ENCODE assay signal across 17 mouse cellular contexts in the genomic region with DNA sequence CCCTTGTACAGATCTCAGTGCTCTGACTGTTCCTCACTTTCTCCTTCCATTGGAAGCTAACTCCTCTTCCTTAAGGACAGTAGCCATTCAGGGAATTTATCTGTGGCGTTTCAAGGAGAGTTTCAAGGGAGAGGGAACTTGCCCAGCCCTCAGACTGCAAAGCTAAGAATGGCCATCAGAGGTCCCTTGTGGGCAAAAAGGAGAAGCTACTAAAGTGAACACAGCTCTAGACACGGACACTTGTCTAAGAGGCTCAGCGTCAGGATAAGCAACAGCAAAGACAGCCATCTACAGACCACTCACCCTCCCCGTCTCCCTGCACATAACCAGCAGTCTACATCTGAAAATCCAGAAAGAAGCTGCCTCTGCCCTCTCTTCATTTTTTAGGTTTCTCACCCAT. TPM values are rescaled to one million over a fixed set of nuclear protein-coding genes. Genes with fewer than 3 reads are reported as not detected.
DNase-seq lines count a peak whose midpoint lies in the region; ATAC-seq and TF ChIP-seq lines count a peak whose summit lies in the region.
"Had no signal": no experiment of that assay in that cellular context is flagged by ENCODE, and none has a peak within 500 bp of the region (broad histone marks: within the 10 kb centered on the region; RNA-seq: fewer than 3 reads in every experiment).

No protein-coding gene starts in this region.

- no peak for ATAC-seq in lung, embryonic 14.5 days (ENCODE audit: insufficient read depth)
- peak; percentile 96 for ATAC-seq in megakaryocyte progenitor cell, adult 5-6 weeks (replicated peaks; ENCODE audit: poor library complexity)
- ATAC-seq in forebrain, embryonic 14.5 days = no peak

- 27% methylated on average over 4 of the region's 4 CpGs for WGBS in lung, embryonic 14.5 days
- 47% methylated on average over 4 of the region's 4 CpGs for WGBS in forebrain, embryonic 14.5 days
- 49% methylated on average over 4 of the region's 4 CpGs for WGBS in kidney, adult 2 months

- H3K4me3 ChIP-seq in lung, embryonic 14.5 days (ENCODE audit: low read depth, low read length) = no peak overlapping the region
- no peak overlapping the region for H3K4me3 ChIP-seq in MEL (ENCODE audit: control insufficient read depth in 1 of 2, insufficient read depth in 1 of 2, low read depth in 2 of 2, low read length in 2 of 2)
- no peak overlapping the region for H3K4me3 ChIP-seq in forebrain, embryonic 14.5 days (ENCODE audit: low read depth, low read length)
- no peak overlapping the region for H3K4me3 ChIP-seq in kidney, adult 2 months (ENCODE audit: insufficient read depth, low read depth, low read length)
- H3K4me3 ChIP-seq: embryonic facial prominence, embryonic 10.5 days; heart, embryonic 12.5 days; hindbrain, embryonic 13.5 days had no signal

- H3K9me3 ChIP-seq in lung, embryonic 14.5 days (ENCODE audit: low read depth, low read length) = no peaks in the 10 kb centered on the region
- H3K9me3 ChIP-seq in MEL (replicated peaks; ENCODE audit: insufficient read depth, low read length) = no peaks in the 10 kb centered on the region
- no peaks in the 10 kb centered on the region for H3K9me3 ChIP-seq in forebrain, embryonic 14.5 days (replicated peaks; ENCODE audit: control insufficient read depth, low read length)
- H3K9me3 ChIP-seq: embryonic facial prominence, embryonic 10.5 days; heart, embryonic 12.5 days; hindbrain, embryonic 13.5 days had no signal

- no peak overlapping the region for H3K27ac ChIP-seq in lung, embryonic 14.5 days (ENCODE audit: low read depth)
- H3K27ac ChIP-seq in MEL (ENCODE audit: control insufficient read depth, low read depth, low read length) = no peak overlapping the region
- H3K27ac ChIP-seq in forebrain, embryonic 14.5 days (ENCODE audit: low read depth, low read length) = no peak overlapping the region
- H3K27ac ChIP-seq in kidney, adult 2 months (ENCODE audit: insufficient read depth, low read depth, low read length) = no peak overlapping the region
- H3K27ac ChIP-seq: embryonic facial prominence, embryonic 10.5 days; hindbrain, embryonic 13.5 days; macrophage had no signal

- no peak overlapping the region for H3K9ac ChIP-seq in lung, embryonic 14.5 days
- no peak overlapping the region for H3K9ac ChIP-seq in MEL (ENCODE audit: control insufficient read depth, low read depth, low read length, poor library complexity, severe bottlenecking)
- H3K9ac ChIP-seq in forebrain, embryonic 14.5 days (ENCODE audit: low read length) = no peak overlapping the region
- H3K9ac ChIP-seq: heart, embryonic 12.5 days; hindbrain, embryonic 13.5 days had no signal

- no peak for TF ChIP-seq POLR2A in MEL (IDR thresholded peaks at IDR 0.05; ENCODE audit: control insufficient read depth in 1 of 2, insufficient read depth in 1 of 2, low read depth in 1 of 2, low read length in 2 of 2, poor library complexity in 1 of 2)
- no peak for TF ChIP-seq POLR2A in kidney, adult 2 months (IDR thresholded peaks at IDR 0.05; ENCODE audit: low read depth, low read length)

- no peaks in the 10 kb centered on the region for H3K79me2 ChIP-seq in MEL (ENCODE audit: control insufficient read depth, insufficient read depth, low read length, poor library complexity)

- no peak for TF ChIP-seq EP300 in MEL (IDR thresholded peaks at IDR 0.05; ENCODE audit: low read depth in 1 of 2, low read length in 2 of 2)

- no peaks in the 10 kb centered on the region for H3K36me3 ChIP-seq in lung, embryonic 14.5 days (ENCODE audit: insufficient read depth)
- no peaks in the 10 kb centered on the region for H3K36me3 ChIP-seq in MEL (ENCODE audit: control insufficient read depth in 1 of 2, insufficient read depth in 2 of 2, low read length in 2 of 2)
- H3K36me3 ChIP-seq in forebrain, embryonic 14.5 days (ENCODE audit: control insufficient read depth, insufficient read depth, low read length) = no peaks in the 10 kb centered on the region
- no peaks in the 10 kb centered on the region for H3K36me3 ChIP-seq in kidney, adult 2 months (ENCODE audit: control insufficient read depth, insufficient read depth, low read length)
- H3K36me3 ChIP-seq: embryonic facial prominence, embryonic 10.5 days; heart, embryonic 12.5 days; hindbrain, embryonic 13.5 days had no signal

- no peak overlapping the region for H3K4me2 ChIP-seq in lung, embryonic 14.5 days
- H3K4me2 ChIP-seq in forebrain, embryonic 14.5 days (ENCODE audit: low read length) = no peak overlapping the region
- H3K4me2 ChIP-seq: heart, embryonic 12.5 days; hindbrain, embryonic 13.5 days had no signal

- H3K4me1 ChIP-seq in lung, embryonic 14.5 days (ENCODE audit: insufficient read depth) = no peaks in the 10 kb centered on the region
- H3K4me1 ChIP-seq in MEL (ENCODE audit: control insufficient read depth in 1 of 2, insufficient read depth in 2 of 2, low read length in 2 of 2) = no peaks in the 10 kb centered on the region
- no peaks in the 10 kb centered on the region for H3K4me1 ChIP-seq in forebrain, embryonic 14.5 days (ENCODE audit: control insufficient read depth, insufficient read depth, low read length)
- no peaks in the 10 kb centered on the region for H3K4me1 ChIP-seq in kidney, adult 2 months (ENCODE audit: control insufficient read depth, insufficient read depth, low read length)
- H3K4me1 ChIP-seq: embryonic facial prominence, embryonic 10.5 days; heart, embryonic 12.5 days; hindbrain, embryonic 13.5 days had no signal

- TF ChIP-seq RAD21 in MEL (IDR thresholded peaks at IDR 0.05; ENCODE audit: low read depth, low read length) = no peak; the same call in 1 of the 2 replicates

- DNase-seq in lung, embryonic 14.5 days = no peak
- no peak for DNase-seq in lung, postnatal 10 days
- DNase-seq in B cell, adult 2 months = peak; percentile 14 to 24
- DNase-seq in MEL (ENCODE audit: low read depth, low spot score) = peak; percentile 3
- no peak for DNase-seq in forebrain, embryonic 14.5 days (ENCODE audit: low spot score)
- DNase-seq in kidney, adult 2 months = no peak
- DNase-seq: adrenal gland, postnatal 25 days; cerebellum, adult 2 months; kidney, postnatal 10 days had no signal

- no peaks in the 10 kb centered on the region for H3K27me3 ChIP-seq in lung, embryonic 14.5 days (ENCODE audit: insufficient read depth, low read length)
- no peaks in the 10 kb centered on the region; a peak in 1 of 4 replicates for H3K27me3 ChIP-seq in MEL (ENCODE audit: control insufficient read depth in 1 of 2, insufficient read depth in 2 of 2, low read length in 2 of 2)
- H3K27me3 ChIP-seq in forebrain, embryonic 14.5 days (replicated peaks; ENCODE audit: control insufficient read depth, insufficient read depth, low read length) = no peaks in the 10 kb centered on the region
- no peaks in the 10 kb centered on the region; the same call in 1 of the 2 replicates for H3K27me3 ChIP-seq in kidney, adult 2 months (replicated peaks; ENCODE audit: control insufficient read depth, insufficient read depth, low read length)
- H3K27me3 ChIP-seq: heart, embryonic 12.5 days; hindbrain, embryonic 13.5 days had no signal

- 0 out of 2 replicates have a peak, but pooled peaks have one; percentile 15 for TF ChIP-seq CTCF in lung, embryonic 14.5 days (IDR thresholded peaks at IDR 0.05; ENCODE audit: low read depth)
- TF ChIP-seq CTCF in MEL (IDR thresholded peaks at IDR 0.05 in 2 of 3, conservative IDR thresholded peaks at IDR 0.05 in 1 of 3; ENCODE audit: control insufficient read depth in 1 of 3, insufficient read depth in 1 of 3, low read depth in 2 of 3, low read length in 3 of 3, poor library complexity in 1 of 3, severe bottlenecking in 1 of 3) = no peak; a peak in 1 of 6 replicates
- TF ChIP-seq CTCF in kidney, adult 2 months (conservative IDR thresholded peaks at IDR 0.05; ENCODE audit: insufficient read depth, insufficient read length, low read depth, low read length) = no peak

TF ChIP-seq in MEL, 35 proteins besides CTCF, POLR2A, EP300 and RAD21:
- no peak for TF ChIP-seq SIN3A (IDR thresholded peaks at IDR 0.05; ENCODE audit: low read length)
- no peak for TF ChIP-seq UBTF (IDR thresholded peaks at IDR 0.05; ENCODE audit: borderline replicate concordance, insufficient read depth, low read depth, low read length)
- TF ChIP-seq HCFC1 (IDR thresholded peaks at IDR 0.05; ENCODE audit: low read depth, low read length) = no peak
- no peak for TF ChIP-seq KAT2A (conservative IDR thresholded peaks at IDR 0.05; ENCODE audit: low read depth, low read length)
- no peak for TF ChIP-seq SMC3 (IDR thresholded peaks at IDR 0.05; ENCODE audit: low read depth, low read length)
- no peak for TF ChIP-seq NRF1 (IDR thresholded peaks at IDR 0.05; ENCODE audit: insufficient read depth, low read depth, low read length, poor library complexity, severe bottlenecking)
- TF ChIP-seq CHD1 (IDR thresholded peaks at IDR 0.05; ENCODE audit: low read depth, low read length) = no peak

RNA-seq across cellular contexts. Expression of gene Tshb, which starts 4.9 kb away (rescaled TPM):
- 0.15 and 0.58 TPM in 2 replicates for polyA plus RNA-seq in lung, embryonic 14.5 days (2014; fragmentation: Nextera tagmentation; extraction: Ambion mirVana)
- not detected in 2 replicates for total RNA-seq in MEL (2012; rRNA removed)
- polyA plus RNA-seq in MEL (2012; ENCODE audit: insufficient read depth in 1 of 2, insufficient read length in 2 of 2, low read depth in 1 of 2, low replicate concordance in 2 of 2, missing spikeins in 1 of 2) = not detected
- total RNA-seq in megakaryocyte progenitor cell, adult 5-6 weeks (2015) = not detected in 2 replicates
- not detected in 2 replicates for total RNA-seq in megakaryocyte progenitor cell, adult 5-6 weeks (2017)
- polyA plus RNA-seq in forebrain, embryonic 14.5 days (2014; fragmentation: Nextera tagmentation; extraction: Ambion mirVana) = 0.23 TPM in 1 of 2 replicates, not detected in the other
- polyA plus RNA-seq in kidney, adult 2 months (2012; rRNA removed) = not detected in 2 replicates
- total RNA-seq: adrenal gland, postnatal 25 days; gastrocnemius, adult 8-10 months had no signal
- polyA plus RNA-seq: limb, embryonic 14.5 days; macrophage; urinary bladder, adult 2 months had no signal

RNA-seq across cellular contexts. Expression of gene Tspan2, which starts 53.0 kb away (rescaled TPM):
- 14.5 and 16.2 TPM in 2 replicates for polyA plus RNA-seq in lung, embryonic 14.5 days (2014; fragmentation: Nextera tagmentation; extraction: Ambion mirVana)
- not detected in 2 replicates for total RNA-seq in MEL (2012; rRNA removed)
- polyA plus RNA-seq in MEL (2012; ENCODE audit: insufficient read depth in 1 of 2, insufficient read length in 2 of 2, low read depth in 1 of 2, low replicate concordance in 2 of 2, missing spikeins in 1 of 2) = not detected
- 45.7 and 54.5 TPM in 2 replicates for total RNA-seq in megakaryocyte progenitor cell, adult 5-6 weeks (2015)
- 17.8 and 22.1 TPM in 2 replicates for total RNA-seq in megakaryocyte progenitor cell, adult 5-6 weeks (2017)
- polyA plus RNA-seq in forebrain, embryonic 14.5 days (2014; fragmentation: Nextera tagmentation; extraction: Ambion mirVana) = 8.8 and 8.9 TPM in 2 replicates
- 1.4 and 3.0 TPM in 2 replicates for polyA plus RNA-seq in kidney, adult 2 months (2012; rRNA removed)

Comparison
In these comparisons a context has a peak if more than half of its experiments do, and no peak if none do; other contexts are left out.
1. DNase-seq: peak in B cell, adult 2 months (2 of 2) and MEL (single experiment); none in lung, embryonic 14.5 days (single experiment), lung, postnatal 10 days (single experiment), forebrain, embryonic 14.5 days (single experiment) and kidney, adult 2 months (single experiment).